ENCODE assay signal across 10 mouse cellular contexts in the genomic region with DNA sequence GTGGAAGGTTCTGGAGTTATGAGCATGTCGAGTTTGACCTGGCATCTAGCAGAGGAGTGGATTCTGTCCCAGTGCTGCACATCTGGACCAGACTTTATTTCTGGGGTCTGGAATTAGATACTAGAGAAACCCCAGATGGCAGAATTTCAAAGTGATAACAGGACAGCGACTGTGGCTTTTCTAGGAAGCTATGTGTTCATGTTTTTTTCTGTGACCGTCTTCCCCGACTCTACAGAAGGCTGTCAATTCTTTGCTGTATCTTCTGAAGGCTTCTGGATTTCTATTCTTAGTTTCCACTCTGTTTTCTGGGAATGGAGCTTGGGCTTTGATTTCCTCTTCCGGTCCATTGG. TPM values are rescaled to one million over a fixed set of nuclear protein-coding genes. Genes with fewer than 3 reads are reported as not detected.
A peak's percentile ranks its signal among the peaks of the same experiment; 100 is the strongest.
DNase-seq lines count a peak whose midpoint lies in the region; ATAC-seq and TF ChIP-seq lines count a peak whose summit lies in the region.
"Had no signal": no experiment of that assay in that cellular context is flagged by ENCODE, and none has a peak within 500 bp of the region (broad histone marks: within the 10 kb centered on the region; RNA-seq: fewer than 3 reads in every experiment).

No protein-coding gene starts in this region.

- H3K27ac ChIP-seq in heart, embryonic 15.5 days: peak overlapping the region; percentile 82
- no peak overlapping the region for H3K27ac ChIP-seq in spleen, adult 2 months (ENCODE audit: insufficient read depth, low read length)
- peak overlapping the region; percentile 93 for H3K27ac ChIP-seq in liver, embryonic 12.5 days

- no peak for TF ChIP-seq CTCF in spleen, adult 2 months (IDR thresholded peaks at IDR 0.05; ENCODE audit: extremely low read depth, insufficient read depth, insufficient read length, insufficient replicate concordance)

- DNase-seq in heart, adult 9 months (ENCODE audit: low spot score in 2 of 2): no peak
- no peak for DNase-seq in spleen, adult 2 months (ENCODE audit: low read depth in 1 of 2, low spot score in 2 of 2)
- no peak for DNase-seq in spleen, postnatal 14 days (ENCODE audit: low spot score in 2 of 2)
- DNase-seq in cerebellum, postnatal 36 days: no peak
- DNase-seq in cerebellum, adult 8-10 months: no peak
- DNase-seq in thymus, postnatal 25 days: no peak
- DNase-seq: cerebellum, adult 9-11 months; forebrain, postnatal 0 days had no signal

- peak overlapping the region; percentile 43 for H3K4me2 ChIP-seq in heart, embryonic 15.5 days
- peak overlapping the region; percentile 65 for H3K4me2 ChIP-seq in liver, embryonic 12.5 days

- WGBS in heart, embryonic 15.5 days: 49% methylated on average over 5 of the region's 5 CpGs
- WGBS in spleen, adult 2 months: 13% methylated on average over 5 of the region's 5 CpGs
- 15% methylated on average over 5 of the region's 5 CpGs for WGBS in liver, embryonic 12.5 days (ENCODE audit: insufficient replicate concordance)

- H3K9ac ChIP-seq in heart, embryonic 15.5 days: no peak overlapping the region
- peak overlapping the region; percentile 68 for H3K9ac ChIP-seq in liver, embryonic 12.5 days
- H3K9ac ChIP-seq: forebrain, postnatal 0 days had no signal

- H3K36me3 ChIP-seq in heart, embryonic 15.5 days: no peaks in the 10 kb centered on the region
- H3K36me3 ChIP-seq in spleen, adult 2 months (ENCODE audit: control insufficient read depth, insufficient read depth, low read length): no peaks in the 10 kb centered on the region
- H3K36me3 ChIP-seq in liver, embryonic 12.5 days: no peaks in the 10 kb centered on the region; the same call in 1 of the 2 replicates

- TF ChIP-seq POLR2A in spleen, adult 2 months (IDR thresholded peaks at IDR 0.05; ENCODE audit: low read depth, low read length): no peak

- H3K27me3 ChIP-seq in heart, embryonic 15.5 days: no peaks in the 10 kb centered on the region
- peaks cover 2% of the 10 kb centered on the region; the same call in 1 of the 2 replicates for H3K27me3 ChIP-seq in spleen, adult 2 months (ENCODE audit: control insufficient read depth, insufficient read depth, low read length)
- H3K27me3 ChIP-seq in liver, embryonic 12.5 days (replicated peaks): no peaks in the 10 kb centered on the region

- ATAC-seq in heart, embryonic 15.5 days (replicated peaks; ENCODE audit: insufficient number of reproducible peaks, insufficient read depth, low FRiP score, low read depth): 0 out of 2 replicates have a peak, but pooled peaks have one; percentile 18
- peak; percentile 77 for ATAC-seq in liver, embryonic 12.5 days
- ATAC-seq: forebrain, postnatal 0 days had no signal

- H3K4me1 ChIP-seq in heart, embryonic 15.5 days (replicated peaks): peaks cover 18% of the 10 kb centered on the region
- peaks cover 5% of the 10 kb centered on the region; the same call in 1 of the 2 replicates for H3K4me1 ChIP-seq in spleen, adult 2 months (ENCODE audit: control insufficient read depth, insufficient read depth, insufficient read length)
- H3K4me1 ChIP-seq in liver, embryonic 12.5 days: peaks cover 60% of the 10 kb centered on the region

- H3K9me3 ChIP-seq in heart, embryonic 15.5 days (replicated peaks): no peaks in the 10 kb centered on the region
- no peaks in the 10 kb centered on the region for H3K9me3 ChIP-seq in liver, embryonic 12.5 days (replicated peaks)

- H3K4me3 ChIP-seq in heart, embryonic 15.5 days: peak overlapping the region; percentile 19
- H3K4me3 ChIP-seq in spleen, adult 2 months (ENCODE audit: extremely low read depth, insufficient read depth, insufficient read length): peak overlapping the region; percentile 33; the same call in 1 of the 2 replicates
- peak overlapping the region; percentile 43 for H3K4me3 ChIP-seq in liver, embryonic 12.5 days

RNA-seq across cellular contexts. Expression of a gene that starts 49.3 kb away (rescaled TPM):
- polyA plus RNA-seq in heart, embryonic 15.5 days (2015; fragmentation: Nextera tagmentation; extraction: Ambion mirVana): 11.1 and 12.9 TPM in 2 replicates
- 11.0 and 28.9 TPM in 2 replicates for polyA plus RNA-seq in spleen, adult 2 months (2012; rRNA removed)
- 36.4 and 38.7 TPM in 2 replicates for polyA plus RNA-seq in liver, embryonic 12.5 days (2016; fragmentation: Nextera tagmentation; extraction: Ambion mirVana)
